Mouse (Mus musculus) layer of hippocampus, postnatal 14 days (tissue): Measurements from ENCODE around the gene Rad17. TPM values are rescaled to one million over a fixed set of nuclear protein-coding genes. Genes with fewer than 3 reads are reported as not detected.

ENCODE experiments used
- DNase-seq, 2 experiments: peaks; one replicate each; pipeline ENCODE4 v3.0.0; 2021 to 2022; ENCODE audit warnings: low spot score in 2 of 2, mixed read lengths in 1 of 2
- total RNA-seq, 2 experiments: library from RNA; stranded (reverse); gene quantifications; 2 replicates each; pipeline ENCODE4 v1.2.3; 2021

The Rad17 gene
- total RNA-seq, 2 experiments from 2014 or later = 12.0 to 13.2 TPM

- DNase-seq = no peak
Measured at GRCm38 (mm10) chr13:100575950-100576349, 74.9 kb downstream of the Rad17 start.

GRCm38 (mm10) chr13:100570713-100571112 lies 80.1 kb downstream of the Rad17 start:
- no peak for DNase-seq

GRCm38 (mm10) chr13:100568359-100568758 lies 82.5 kb downstream of the Rad17 start:
- no peak for DNase-seq

Other genes starting within 250 kb of the Rad17 start
- under 1 TPM; 0.14 TPM for gene Naip1, start 198.2 kb downstream of the Rad17 start, total RNA-seq
- gene Gtf2h2, start 158.5 kb downstream of the Rad17 start, total RNA-seq = 10 to 100 TPM; 41.6 to 42.2 TPM
- gene Ocln, start 98.3 kb downstream of the Rad17 start, total RNA-seq = 10 to 100 TPM; 11.9 to 16.4 TPM
- 1 to 10 TPM; 1.7 to 2.0 TPM for gene Marveld2, start 34.1 kb downstream of the Rad17 start, total RNA-seq
- gene Ak6, start 72 bp downstream of the Rad17 start, total RNA-seq = 10 to 100 TPM; 91.5 to 100.0 TPM
- gene Taf9, start 528 bp upstream of the Rad17 start, total RNA-seq = 10 to 100 TPM; 23.6 to 26.5 TPM
- gene Ccdc125, start 18.7 kb upstream of the Rad17 start, total RNA-seq = under 1 TPM; 0.36 to 0.53 TPM
- gene Cdk7, start 79.9 kb upstream of the Rad17 start, total RNA-seq = 10 to 100 TPM; 35.7 to 37.0 TPM
- gene Mrps36, start 93.6 kb upstream of the Rad17 start, total RNA-seq = 10 to 100 TPM; 49.0 to 58.9 TPM
- 1 to 10 TPM in 1 of 2 experiments, under 1 TPM in 1; 0.81 to 1.3 TPM for gene Cenph, start 124.8 kb upstream of the Rad17 start, total RNA-seq
- 1 to 10 TPM; 3.5 to 3.6 TPM for gene Ccnb1, start 135.5 kb upstream of the Rad17 start, total RNA-seq
- 10 to 100 TPM; 35.3 to 37.4 TPM for gene Slc30a5, start 182.4 kb upstream of the Rad17 start, total RNA-seq